ENCODE assay signal across 1 mouse cellular context in the genomic region with DNA sequence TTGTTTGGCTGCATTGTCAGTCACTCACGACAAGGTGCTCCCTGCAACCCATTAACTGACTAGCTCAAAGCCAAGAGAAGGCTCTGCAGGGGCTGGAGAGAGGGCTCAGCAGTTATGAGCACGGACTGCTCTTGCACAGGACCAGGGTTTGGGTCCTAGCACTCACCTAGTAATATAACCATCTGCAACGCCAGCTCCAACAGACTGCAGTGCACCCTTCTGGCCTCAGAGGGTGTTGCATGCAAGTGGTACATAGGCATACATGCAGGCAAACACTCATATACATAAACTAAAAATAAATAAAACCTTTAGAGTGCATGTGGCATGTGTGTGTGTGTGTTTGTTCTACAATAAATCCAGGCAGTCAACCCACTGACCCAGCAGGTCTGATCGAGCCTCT.
A peak's percentile ranks its signal among the peaks of the same experiment; 100 is the strongest.
TF ChIP-seq lines count a peak whose summit lies in the region.

No protein-coding gene starts in this region.

TF ChIP-seq in ES-E14, 5 proteins besides CTCF, POLR2A, EP300 and RAD21:
- 0 out of 2 replicates have a peak, but pooled peaks have one; percentile 6 for TF ChIP-seq ZC3H11A (IDR thresholded peaks at IDR 0.05; ENCODE audit: borderline replicate concordance, low read depth, low read length)
- no peak for TF ChIP-seq HCFC1 (IDR thresholded peaks at IDR 0.05; ENCODE audit: borderline replicate concordance, insufficient read depth, low read length)
- TF ChIP-seq CHD2 (IDR thresholded peaks at IDR 0.05; ENCODE audit: low read depth, low read length), result no peak
- no peak for TF ChIP-seq MAFK (IDR thresholded peaks at IDR 0.05; ENCODE audit: insufficient read depth, low read depth, low read length)
- no peak for TF ChIP-seq ZNF384 (IDR thresholded peaks at IDR 0.05; ENCODE audit: low read depth, low read length)
TF ChIP-seq in ES-E14: peak in this region for 1.
